Mouse (Mus musculus) thymus, adult 2 months (tissue): ENCODE data around the gene Ttc21a.

ENCODE experiments used
- CTCF ChIP-seq: fragments of 200-500 bp; IDR thresholded peaks from 2 replicates; pipeline ENCODE4 v1.5.1; 2012; ENCODE audit warnings: mild to moderate bottlenecking, control low read depth, low read length, moderate library complexity, borderline replicate concordance; ENCODE audit not compliant: control insufficient read depth, poor library complexity, insufficient read depth; ENCODE audit errors: extremely low read depth
- POLR2A ChIP-seq: fragments of 200-500 bp; IDR thresholded peaks from 2 replicates; pipeline ENCODE4 v1.6.1; 2012; ENCODE audit warnings: mild to moderate bottlenecking, low read length, control low read depth, moderate library complexity; ENCODE audit not compliant: control insufficient read depth, poor library complexity, insufficient read depth; ENCODE audit errors: extremely low read depth

DNA sequence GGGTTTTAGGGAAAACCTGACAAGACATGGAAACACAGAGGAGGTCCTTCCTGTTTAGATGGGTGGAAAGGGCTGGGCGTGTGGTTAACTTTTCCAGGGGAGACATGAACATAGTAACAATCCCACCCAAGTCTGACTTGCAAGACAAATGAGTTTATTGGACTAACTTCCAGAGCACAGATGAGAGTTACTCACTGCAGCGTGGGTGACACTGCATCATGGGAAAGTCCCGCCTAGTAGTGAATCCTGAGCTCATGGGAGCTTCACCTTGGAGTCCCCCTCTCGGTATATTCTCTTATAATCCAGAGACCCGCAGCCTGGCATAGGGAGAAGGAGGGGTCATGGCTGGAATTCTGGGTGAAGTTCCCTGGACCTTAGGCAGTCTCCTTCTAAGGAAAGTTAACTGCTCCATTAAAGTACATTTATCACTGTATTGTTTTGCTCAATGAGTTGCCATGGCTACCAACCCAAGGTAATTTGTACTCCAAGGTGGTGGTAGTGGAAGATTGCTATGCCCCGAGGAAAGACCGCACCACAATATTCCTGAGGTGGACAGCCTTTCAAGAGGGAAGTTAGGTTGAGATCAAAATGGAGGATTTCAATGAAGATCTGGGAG lies 71.9 kb downstream of the Ttc21a start:
- no peak for TF ChIP-seq POLR2A
- TF ChIP-seq CTCF: no peak
